Mouse (Mus musculus) liver, embryonic 11.5 days (tissue): ENCODE results near the gene Mug2. TPM values are rescaled to one million over a fixed set of nuclear protein-coding genes. Genes with fewer than 3 reads are reported as not detected.
"Not testable (repeated sequence)": the region's sequence is repeated elsewhere in the genome, so short reads cannot be mapped to it uniquely, and the experiment has no call there.

ENCODE experiments used
- ATAC-seq: fragments of 200-750 bp; cut with Nextera tagmentation; replicated peaks from 2 replicates; pipeline ENCODE4 v1.8.0; 2017; ENCODE audit warnings: moderate number of reproducible peaks, mild to moderate bottlenecking, moderate TSS enrichment, moderate library complexity; ENCODE audit not compliant: low FRiP score
- DNase-seq: peaks from one replicate; pipeline ENCODE4 v3.0.0-alpha.2; 2017; ENCODE audit warnings: low spot score
- H3K27ac ChIP-seq: fragments of 300-500 bp; sonication (generic); 2 replicates; pipeline ENCODE4 v1.5.1; 2014; ENCODE audit warnings: mild to moderate bottlenecking, low read depth, low read length, control low read depth
- H3K27me3 ChIP-seq: fragments of 300-500 bp; sonication (generic); replicated peaks from 2 replicates; pipeline ENCODE4 v1.6.1; 2014; ENCODE audit warnings: low read length, mixed read lengths; ENCODE audit not compliant: control insufficient read depth, insufficient read depth
- H3K36me3 ChIP-seq: fragments of 300-500 bp; sonication (generic); 2 replicates; pipeline ENCODE4 v1.6.1; 2014; ENCODE audit warnings: mild to moderate bottlenecking, low read length, moderate library complexity, mixed read lengths; ENCODE audit not compliant: control insufficient read depth, insufficient read depth
- H3K4me1 ChIP-seq: fragments of 300-500 bp; sonication (generic); replicated peaks from 2 replicates; pipeline ENCODE4 v1.6.1; 2014; ENCODE audit warnings: low read length, mixed read lengths; ENCODE audit not compliant: control insufficient read depth, insufficient read depth
- H3K4me2 ChIP-seq: fragments of 300-500 bp; sonication (generic); 2 replicates; pipeline ENCODE4 v1.6.1; 2014; ENCODE audit warnings: mild to moderate bottlenecking, control low read depth, moderate library complexity
- H3K4me3 ChIP-seq: fragments of 300-500 bp; sonication (generic); 2 replicates; pipeline ENCODE4 v1.5.1; 2014; ENCODE audit warnings: low read depth, low read length, control low read depth
- H3K9ac ChIP-seq: fragments of 300-500 bp; sonication (generic); 2 replicates; pipeline ENCODE4 v1.6.1; 2014; ENCODE audit warnings: low read depth, low read length, control low read depth
- H3K9me3 ChIP-seq: fragments of 300-500 bp; sonication (generic); 2 replicates; pipeline ENCODE4 v1.6.1; 2016; ENCODE audit warnings: low read length, inconsistent platforms, mixed read lengths; ENCODE audit not compliant: control insufficient read depth
- WGBS: fragments of 180-500 bp; shearing (Covaris S2); extraction: QIAGEN DNeasy Blood & Tissue Kit; methylation state at CpG from one replicate; pipeline ENCODE4 v1.1.7; 2014; 5-methylcytosine and 5-hydroxymethylcytosine counted together
- polyA plus RNA-seq: library from polyadenylated mRNA; unstranded; fragments of >200 nt; fragmentation: Nextera tagmentation; extraction: Ambion mirVana; gene quantifications from 2 replicates; pipeline ENCODE4 v1.2.1, GENCODE M21; 2014

The Mug2 gene
- polyA plus RNA-seq: not detected in 2 replicates

- WGBS: no CpG with 5 or more reads among the region's 3 CpGs
- not testable (repeated sequence) for ATAC-seq, DNase-seq
Observed at GRCm38 (mm10) chr6:122006461-122006860, at the start of gene Mug2. Gene Mug2 (plus strand): TSS chr6:122006761.

GRCm38 (mm10) chr6:121957803-121958349, 48.7 kb upstream of the Mug2 start:
- H3K27me3 ChIP-seq, DNase-seq, H3K9ac ChIP-seq, H3K9me3 ChIP-seq, H3K27ac ChIP-seq, H3K4me2 ChIP-seq, H3K4me3 ChIP-seq, H3K36me3 ChIP-seq, ATAC-seq, H3K4me1 ChIP-seq: not testable (repeated sequence)
- WGBS: 87% methylated on average over 16 of the region's 16 CpGs

More at GRCm38 (mm10) chr6:122006461-122006860, at the start of gene Mug2:
- not testable (repeated sequence) for H3K9me3 ChIP-seq, H3K4me1 ChIP-seq, H3K27me3 ChIP-seq, H3K4me3 ChIP-seq, H3K27ac ChIP-seq, H3K4me2 ChIP-seq, H3K36me3 ChIP-seq, H3K9ac ChIP-seq

GRCm38 (mm10) chr6:121975701-121976100, 30.9 kb upstream of the Mug2 start:
- no peak for ATAC-seq
- Histone ChIP-seq H3K4me2 (no peak overlapping the region), H3K9ac (no peak overlapping the region), H3K4me3 (no peak overlapping the region), H3K27me3 (no peaks in the 10 kb centered on the region), H3K4me1 (no peaks in the 10 kb centered on the region), H3K9me3 (no peaks in the 10 kb centered on the region), H3K36me3 (no peaks in the 10 kb centered on the region), H3K27ac (no peak overlapping the region)
- 78% methylated on average over 7 of the region's 7 CpGs for WGBS
- DNase-seq: no peak

- H3K27ac ChIP-seq: no peak overlapping the region
- no peak overlapping the region for H3K9ac ChIP-seq
- no peaks in the 10 kb centered on the region for H3K4me1 ChIP-seq
- no peak for ATAC-seq
- no peak for DNase-seq
- peaks cover 5% of the 10 kb centered on the region for H3K9me3 ChIP-seq
- H3K36me3 ChIP-seq: no peaks in the 10 kb centered on the region
- no peaks in the 10 kb centered on the region for H3K27me3 ChIP-seq
- WGBS: 75% methylated on average over 4 of the region's 4 CpGs
- no peak overlapping the region for H3K4me3 ChIP-seq
- H3K4me2 ChIP-seq: no peak overlapping the region
Observed at GRCm38 (mm10) chr6:122100904-122101303, 94.3 kb downstream of the Mug2 start.

- H3K9ac ChIP-seq: no peak overlapping the region
- no peaks in the 10 kb centered on the region for H3K4me1 ChIP-seq
- no peak for DNase-seq
- no peak overlapping the region for H3K4me3 ChIP-seq
- no peak overlapping the region for H3K27ac ChIP-seq
- H3K27me3 ChIP-seq: no peaks in the 10 kb centered on the region
- no peak overlapping the region for H3K4me2 ChIP-seq
- no peaks in the 10 kb centered on the region for H3K36me3 ChIP-seq
- no peak for ATAC-seq
- 44% methylated on average over 1 of the region's 1 CpGs for WGBS
- peaks cover 5% of the 10 kb centered on the region for H3K9me3 ChIP-seq
Observed at GRCm38 (mm10) chr6:122101671-122102070, 95.1 kb downstream of the Mug2 start.

- H3K9ac ChIP-seq: no peak overlapping the region
- H3K9me3 ChIP-seq: 0 out of 2 replicates have a peak, but pooled peaks cover 2% of the 10 kb centered on the region
- no peak overlapping the region for H3K27ac ChIP-seq
- no peaks in the 10 kb centered on the region for H3K27me3 ChIP-seq
- DNase-seq (no peak), ATAC-seq (no peak)
- no peak overlapping the region for H3K4me2 ChIP-seq
- no peak overlapping the region for H3K4me3 ChIP-seq
- no peaks in the 10 kb centered on the region for H3K4me1 ChIP-seq
- no peaks in the 10 kb centered on the region for H3K36me3 ChIP-seq
- WGBS: 88% methylated on average over 24 of the region's 24 CpGs
Observed at GRCm38 (mm10) chr6:122116963-122117362, 110.4 kb downstream of the Mug2 start.

GRCm38 (mm10) chr6:122129521-122129920, 123.0 kb downstream of the Mug2 start:
- Histone ChIP-seq H3K27me3 (no peaks in the 10 kb centered on the region), H3K4me3 (no peak overlapping the region), H3K4me2 (no peak overlapping the region), H3K4me1 (no peaks in the 10 kb centered on the region), H3K9ac (no peak overlapping the region), H3K9me3 (no peaks in the 10 kb centered on the region; the same call in 1 of the 2 replicates), H3K27ac (no peak overlapping the region), H3K36me3 (no peaks in the 10 kb centered on the region)
- 50% methylated on average over 2 of the region's 2 CpGs for WGBS
- ATAC-seq (no peak), DNase-seq (no peak)

Other genes with a start within 250 kb of the Mug2 start
- gene Mug1, start 168.2 kb upstream of the Mug2 start, polyA plus RNA-seq: 0.16 and 0.26 TPM in 2 replicates